Mouse (Mus musculus): Measurements from ENCODE around the gene Dok3. TPM values are rescaled to one million over a fixed set of nuclear protein-coding genes. Genes with fewer than 3 reads are reported as not detected.

Dok3 gene
- polyA plus RNA-seq, 1 experiment = 1.3 TPM

DNA sequence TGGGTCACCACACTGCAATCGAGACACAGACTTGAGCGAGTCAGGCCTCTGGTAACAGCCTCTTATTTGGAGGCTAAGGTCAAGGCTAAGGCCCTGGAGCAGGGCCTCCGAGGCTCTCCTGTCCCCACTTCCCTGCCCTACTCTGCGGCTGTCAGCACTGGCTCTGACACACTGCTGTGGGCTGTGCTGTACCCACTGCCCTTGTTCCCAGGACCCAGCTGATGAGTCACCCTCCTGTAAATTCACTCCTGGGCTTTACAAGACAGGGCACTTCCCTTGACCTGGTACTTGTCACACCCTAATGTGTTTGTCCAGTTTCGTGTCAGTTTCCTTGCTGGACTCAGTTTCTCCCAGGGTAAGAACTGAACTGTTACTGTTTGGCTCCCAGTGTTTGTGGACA is 19.3 kb upstream of the Dok3 start:
- no peak for TF ChIP-seq GATA1 (IDR thresholded peaks at IDR 0.05; ENCODE audit: low read length)

- TF ChIP-seq GATA1 (IDR thresholded peaks at IDR 0.05; ENCODE audit: low read length) = no peak
Measured at GRCm38 (mm10) chr13:55547916-55548315, 18.8 kb upstream of the Dok3 start.

GRCm38 (mm10) chr13:55544792-55545191 is 15.7 kb upstream of the Dok3 start:
- no peak for TF ChIP-seq GATA1 (IDR thresholded peaks at IDR 0.05; ENCODE audit: low read length)

GRCm38 (mm10) chr13:55543447-55543846 is 14.4 kb upstream of the Dok3 start:
- TF ChIP-seq GATA1 (IDR thresholded peaks at IDR 0.05; ENCODE audit: low read length) = no peak

DNA sequence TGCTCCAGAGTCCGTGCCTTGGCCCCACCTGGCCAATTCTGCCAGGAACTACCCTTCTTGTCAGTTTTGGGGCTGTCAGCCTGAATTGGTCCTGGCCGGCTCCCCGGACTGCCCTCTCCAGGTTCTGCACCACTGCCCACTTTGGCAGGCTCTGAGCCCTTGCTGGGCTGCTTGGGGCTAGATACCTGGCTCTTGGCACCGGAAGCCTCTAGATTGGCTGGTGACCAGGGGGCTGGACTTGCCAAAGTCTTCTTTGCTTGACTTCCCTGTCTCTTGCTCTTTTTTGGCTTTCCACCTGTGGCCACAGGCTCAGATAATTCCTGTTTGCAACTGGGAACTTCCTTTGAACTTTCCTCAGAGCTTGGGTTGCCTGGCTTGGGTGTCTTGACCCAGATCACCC is 13.8 kb upstream of the Dok3 start:
- no peak for TF ChIP-seq GATA1 (IDR thresholded peaks at IDR 0.05; ENCODE audit: low read length)

- TF ChIP-seq GATA1 (IDR thresholded peaks at IDR 0.05; ENCODE audit: low read length) = no peak
Measured at GRCm38 (mm10) chr13:55540933-55541332, 11.8 kb upstream of the Dok3 start.

DNA sequence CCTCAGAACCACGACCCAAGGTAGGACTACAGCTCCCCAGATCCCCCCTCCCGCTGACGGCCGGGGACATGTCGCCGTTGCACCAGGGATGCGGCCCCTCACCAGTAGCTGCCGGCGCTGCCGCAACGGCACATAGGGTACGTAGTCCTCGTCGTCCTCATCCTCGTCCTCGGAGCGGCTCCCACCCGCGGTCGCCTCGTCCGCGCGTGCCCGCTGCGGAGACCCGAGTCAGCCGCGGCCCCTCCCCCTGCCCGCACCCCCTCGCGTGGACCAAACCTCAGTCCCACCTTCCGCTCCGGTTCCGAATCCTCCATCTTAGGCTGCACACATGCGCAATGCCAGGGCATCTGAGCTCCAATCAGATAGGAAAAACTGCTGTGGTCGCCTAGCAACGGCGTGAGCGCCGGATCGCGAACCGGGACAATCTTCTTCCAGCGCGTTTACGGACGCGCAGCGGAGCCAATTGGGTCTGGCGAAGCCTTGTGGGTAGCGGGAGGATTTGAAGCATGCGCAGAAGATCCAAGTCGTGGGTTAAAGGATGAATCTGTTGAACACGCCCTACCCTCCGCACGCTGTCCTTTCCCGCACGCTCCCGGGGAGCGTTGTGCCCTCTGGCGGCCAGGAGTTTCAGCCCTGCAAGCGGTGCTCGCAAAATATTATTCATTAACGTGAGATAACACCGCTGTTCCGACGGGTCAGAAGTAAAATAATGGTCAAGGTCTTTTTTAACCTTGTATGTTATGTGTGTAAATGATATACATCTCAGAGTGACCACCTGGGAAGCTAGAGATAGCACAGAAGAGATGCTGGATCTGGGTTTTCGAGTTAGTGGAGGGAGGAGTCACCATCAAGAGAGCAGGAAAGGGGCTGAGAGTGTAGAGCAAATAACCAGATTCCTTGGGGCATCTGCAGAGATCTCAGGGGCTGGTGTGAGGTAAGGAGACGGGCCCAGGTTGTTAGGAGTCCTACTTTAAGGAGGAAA is 7.4 kb upstream of the Dok3 start, which contains the start of gene Ddx41:
Gene Ddx41, minus strand, starts transcription at position 465 of the 982 bp plus-strand sequence.
- no peak for TF ChIP-seq GATA1 (IDR thresholded peaks at IDR 0.05; ENCODE audit: low read length)

- TF ChIP-seq GATA1 (IDR thresholded peaks at IDR 0.05; ENCODE audit: low read length) = no peak
Measured at GRCm38 (mm10) chr13:55535796-55536193, 6.7 kb upstream of the Dok3 start.

GRCm38 (mm10) chr13:55535191-55535590 is 6.1 kb upstream of the Dok3 start:
- no peak for TF ChIP-seq GATA1 (IDR thresholded peaks at IDR 0.05; ENCODE audit: low read length)

GRCm38 (mm10) chr13:55527834-55528772 is 993 bp downstream of the Dok3 start:
- TF ChIP-seq GATA1 (IDR thresholded peaks at IDR 0.05; ENCODE audit: low read length) = no peak

DNA sequence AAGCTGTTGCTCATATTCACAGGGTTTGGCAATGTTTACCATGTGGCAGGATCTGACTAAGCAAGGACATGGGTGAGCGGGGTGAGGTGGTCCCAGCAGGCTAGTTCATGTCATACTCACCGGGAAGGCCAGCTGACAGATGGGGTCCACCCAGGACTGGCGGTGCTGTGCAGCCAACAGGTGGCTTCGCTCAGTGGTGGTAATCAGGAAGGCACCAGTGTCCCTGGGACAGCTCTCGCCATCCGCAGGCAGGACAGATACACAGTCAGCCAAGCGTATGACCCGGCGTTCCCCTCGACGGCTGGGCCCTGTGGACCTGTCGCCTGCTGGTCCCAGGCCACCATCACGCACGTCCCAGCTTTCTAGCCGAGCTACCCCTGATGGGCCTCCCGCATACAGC is 1.9 kb downstream of the Dok3 start:
- no peak for TF ChIP-seq GATA1 (IDR thresholded peaks at IDR 0.05; ENCODE audit: low read length)

DNA sequence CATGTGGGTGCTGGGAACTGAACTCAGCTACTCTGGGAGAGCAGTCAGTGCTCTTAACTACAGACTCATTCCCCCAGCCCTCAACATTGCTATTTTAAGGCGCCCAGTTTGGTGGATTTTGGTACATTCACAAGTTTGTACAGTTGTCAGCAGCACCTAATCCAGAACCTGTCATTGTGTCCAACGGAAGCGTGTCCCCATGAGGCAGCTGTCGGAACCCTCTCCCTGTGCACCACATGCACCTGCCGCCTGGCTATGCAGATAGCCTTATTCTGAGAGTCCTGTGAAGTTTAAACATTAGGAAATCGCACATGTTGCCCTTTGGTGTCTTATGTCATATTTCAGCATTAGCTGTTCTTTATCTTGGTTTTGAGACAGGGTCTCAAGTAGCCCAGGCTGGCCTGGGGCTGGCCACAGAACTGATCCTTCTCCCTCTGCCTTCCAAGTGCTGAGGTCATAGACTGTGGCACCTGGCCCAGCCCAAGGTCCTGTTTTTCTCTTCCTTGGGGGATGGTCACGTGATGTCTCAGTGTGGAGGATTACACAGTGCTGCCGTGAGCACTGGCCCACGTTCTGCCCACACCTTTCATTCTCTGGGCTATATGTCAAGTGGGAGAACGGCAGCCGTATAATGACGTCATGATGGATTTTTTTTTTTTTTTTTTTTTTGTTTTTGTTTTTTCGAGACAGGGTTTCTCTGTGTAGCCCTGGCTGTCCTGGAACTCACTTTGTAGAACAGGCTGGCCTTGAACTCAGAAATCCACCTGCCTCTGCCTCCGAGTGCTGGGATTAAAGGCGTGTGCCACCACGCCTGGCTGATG is 3.2 kb downstream of the Dok3 start:
- TF ChIP-seq GATA1 (IDR thresholded peaks at IDR 0.05; ENCODE audit: low read length) = no peak

GRCm38 (mm10) chr13:55523951-55524600 is 5.0 kb downstream of the Dok3 start:
- TF ChIP-seq GATA1 (IDR thresholded peaks at IDR 0.05; ENCODE audit: low read length) = no peak

DNA sequence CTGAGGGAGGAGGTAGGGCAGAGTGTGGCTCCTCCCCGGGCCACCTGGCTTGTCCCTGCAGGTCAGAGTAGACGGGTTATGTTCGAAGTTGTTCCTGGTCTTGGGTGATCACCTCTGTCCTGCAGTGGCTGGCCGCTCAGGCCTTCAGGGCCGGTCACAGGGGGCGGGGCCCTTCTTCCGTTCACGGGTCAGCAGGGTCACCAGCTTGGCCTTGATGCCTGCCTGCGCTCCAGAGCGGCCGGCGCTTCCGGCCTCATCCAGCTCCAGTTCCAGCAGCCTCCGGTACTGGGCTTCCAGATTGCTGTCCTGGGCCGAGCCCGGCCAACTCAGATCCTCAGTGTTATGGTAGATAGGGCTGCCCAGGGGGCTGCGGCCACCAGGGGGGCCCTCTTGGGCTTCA is 5.8 kb downstream of the Dok3 start:
- TF ChIP-seq GATA1 (IDR thresholded peaks at IDR 0.05; ENCODE audit: low read length) = no peak

GRCm38 (mm10) chr13:55522730-55523129 is 6.4 kb downstream of the Dok3 start:
- no peak for TF ChIP-seq GATA1 (IDR thresholded peaks at IDR 0.05; ENCODE audit: low read length)

Data from G1E-ER4 (cell line).